Mouse (Mus musculus) lung, adult 2 months (tissue): ENCODE results near the gene Ppp1r12b. TPM values are rescaled to one million over a fixed set of nuclear protein-coding genes. Genes with fewer than 3 reads are reported as not detected.

ENCODE experiments used
- DNase-seq: peaks from one replicate; pipeline ENCODE4 v3.0.0; 2022
- H3K4me1 ChIP-seq: fragments of 200-500 bp; 2 replicates; pipeline ENCODE4 v1.6.1; 2011; ENCODE audit warnings: low read length; ENCODE audit not compliant: control insufficient read depth, insufficient read depth
- H3K4me3 ChIP-seq: fragments of 200-500 bp; replicated peaks from 2 replicates; pipeline ENCODE3; 2011; ENCODE audit warnings: low read depth, mild to moderate bottlenecking, control low read depth, low read length; ENCODE audit errors: extremely low read depth
- CTCF ChIP-seq: fragments of 200-500 bp; IDR thresholded peaks from 2 replicates; pipeline ENCODE4 v1.5.1; 2011; ENCODE audit warnings: mild to moderate bottlenecking, low read length, control low read depth; ENCODE audit not compliant: insufficient read depth
- POLR2A ChIP-seq: fragments of 200-500 bp; IDR thresholded peaks from 2 replicates; pipeline ENCODE4 v1.6.1; 2011; ENCODE audit warnings: low read depth, mild to moderate bottlenecking, control low read depth, low read length, borderline replicate concordance; ENCODE audit errors: extremely low read depth
- WGBS: fragments of 180-500 bp; shearing (Covaris S2); methylation state at CpG from one replicate; pipeline ENCODE4 v1.1.7; 2018; 5-methylcytosine and 5-hydroxymethylcytosine counted together
- polyA plus RNA-seq: library from polyadenylated mRNA; depleted of rRNA; stranded (reverse); fragments of >200 nt; gene quantifications from 2 replicates; pipeline ENCODE4 v1.2.3, GENCODE M21; 2012

The Ppp1r12b gene
- polyA plus RNA-seq, 1 experiment, result 18.6 TPM

DNA sequence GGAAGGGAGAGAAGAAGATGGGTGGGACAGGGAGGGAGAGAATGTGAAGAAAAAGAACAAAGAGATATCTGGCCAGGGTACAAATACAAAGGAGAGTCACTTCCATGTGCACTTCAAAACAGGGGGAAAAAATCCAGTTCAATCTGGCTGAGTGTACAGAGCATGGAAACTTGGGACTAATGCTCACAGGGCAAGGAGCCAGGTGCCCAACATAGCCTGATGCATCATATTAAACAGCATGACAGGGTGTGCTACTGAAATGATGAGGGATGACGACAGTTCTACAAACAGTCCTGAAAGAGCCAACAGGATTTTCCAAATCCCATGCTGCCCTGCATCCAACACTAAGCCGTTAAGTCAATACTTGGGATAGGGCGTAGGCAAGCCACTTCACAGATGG is 5.8 kb downstream of the Ppp1r12b start:
- DNase-seq, result no peak
- TF ChIP-seq POLR2A (no peak), CTCF (no peak)

DNA sequence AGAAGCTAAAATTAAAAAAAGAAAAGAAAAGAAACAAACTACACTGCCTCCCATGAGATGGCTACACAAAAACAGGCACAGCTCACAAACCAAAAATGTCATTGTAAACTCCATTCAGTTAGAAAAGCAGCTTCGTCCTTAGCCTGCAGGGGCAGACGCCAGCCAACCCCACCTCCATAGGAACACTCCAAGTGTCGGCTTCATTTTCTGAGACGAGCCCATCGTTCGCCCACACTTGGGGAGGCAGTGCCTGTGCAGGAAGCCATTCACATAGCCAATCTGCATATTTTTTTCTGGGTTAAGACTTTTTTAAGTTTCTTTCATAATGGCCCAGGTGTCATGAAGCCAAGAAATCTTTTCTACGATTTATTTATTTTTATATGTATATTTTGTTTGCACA is 8.2 kb downstream of the Ppp1r12b start:
- WGBS, result 78% methylated on average over 7 of the region's 7 CpGs
- TF ChIP-seq CTCF, result no peak
- no peak for TF ChIP-seq POLR2A
- Histone ChIP-seq H3K4me3 (no peak overlapping the region), H3K4me1 (no peaks in the 10 kb centered on the region)
- DNase-seq, result no peak

More for the DNA sequence above, 5.8 kb downstream of the Ppp1r12b start:
- Histone ChIP-seq H3K4me3 (no peak overlapping the region), H3K4me1 (0 out of 2 replicates have a peak, but pooled peaks cover 4% of the 10 kb centered on the region)
- 66% methylated on average over 3 of the region's 3 CpGs for WGBS

- DNase-seq, result no peak
- 94% methylated on average over 2 of the region's 2 CpGs for WGBS
- TF ChIP-seq POLR2A (no peak), CTCF (no peak)
- Histone ChIP-seq H3K4me3 (no peak overlapping the region), H3K4me1 (no peaks in the 10 kb centered on the region)
These were observed 12.8 kb downstream of the Ppp1r12b start for GRCm38 (mm10) chr1:134942898-134943297.

DNA sequence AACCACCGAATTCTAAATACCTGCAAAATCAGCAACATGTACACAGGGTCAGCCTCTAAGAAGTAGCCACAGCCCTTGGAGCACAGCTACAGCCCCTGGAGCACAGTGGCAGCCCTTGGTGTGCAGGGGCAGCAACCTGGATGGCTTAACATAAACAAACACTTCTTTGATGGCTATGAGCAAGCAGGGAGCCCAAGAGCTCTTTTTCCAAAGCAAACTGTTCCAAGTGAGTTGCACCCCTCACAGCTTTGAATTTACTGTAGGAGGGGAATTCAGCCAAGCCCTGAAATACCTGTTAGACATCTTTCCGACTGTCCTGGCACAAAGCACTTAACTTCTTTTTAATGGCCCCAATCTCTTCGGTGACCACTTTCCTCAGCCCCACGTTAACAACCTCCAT is 14.9 kb downstream of the Ppp1r12b start:
- TF ChIP-seq CTCF (no peak), POLR2A (no peak)
- H3K4me1 ChIP-seq, result no peaks in the 10 kb centered on the region
- WGBS, result 54% methylated on average over 4 of the region's 4 CpGs
- DNase-seq, result no peak
- no peak overlapping the region for H3K4me3 ChIP-seq

GRCm38 (mm10) chr1:134938233-134938632 is 17.5 kb downstream of the Ppp1r12b start:
- Histone ChIP-seq H3K4me3 (no peak overlapping the region), H3K4me1 (no peaks in the 10 kb centered on the region)
- 89% methylated on average over 1 of the region's 1 CpGs for WGBS
- no peak for DNase-seq
- no peak for TF ChIP-seq POLR2A
- TF ChIP-seq CTCF, result no peak

- H3K4me1 ChIP-seq, result no peaks in the 10 kb centered on the region
- H3K4me3 ChIP-seq, result no peak overlapping the region
- 79% methylated on average over 6 of the region's 6 CpGs for WGBS
- no peak for DNase-seq
- TF ChIP-seq POLR2A (no peak), CTCF (no peak)
These were observed 19.4 kb downstream of the Ppp1r12b start for GRCm38 (mm10) chr1:134936335-134936734.

DNA sequence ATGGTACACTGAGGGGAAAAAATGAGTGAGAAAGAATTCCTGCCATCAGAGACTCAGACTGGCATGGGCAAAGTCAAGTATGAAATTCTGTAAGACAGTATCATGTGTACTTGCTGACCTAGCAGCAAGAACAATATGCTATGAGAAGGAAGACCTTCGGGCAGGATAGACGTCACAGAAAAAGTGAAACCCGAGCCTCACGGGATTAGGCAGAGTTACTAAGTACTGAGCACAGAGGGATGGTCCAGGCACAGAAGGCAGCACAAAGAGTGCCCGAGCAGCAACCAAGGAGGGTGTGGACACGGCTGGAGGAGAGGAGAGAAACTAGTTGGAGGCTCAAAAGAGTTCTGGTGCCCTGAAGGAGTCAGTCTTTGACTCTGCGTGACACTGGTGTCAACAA is 23.3 kb downstream of the Ppp1r12b start:
- H3K4me3 ChIP-seq, result no peak overlapping the region
- WGBS, result 60% methylated on average over 7 of the region's 7 CpGs
- TF ChIP-seq POLR2A (no peak), CTCF (no peak)
- H3K4me1 ChIP-seq, result no peaks in the 10 kb centered on the region
- no peak for DNase-seq

DNA sequence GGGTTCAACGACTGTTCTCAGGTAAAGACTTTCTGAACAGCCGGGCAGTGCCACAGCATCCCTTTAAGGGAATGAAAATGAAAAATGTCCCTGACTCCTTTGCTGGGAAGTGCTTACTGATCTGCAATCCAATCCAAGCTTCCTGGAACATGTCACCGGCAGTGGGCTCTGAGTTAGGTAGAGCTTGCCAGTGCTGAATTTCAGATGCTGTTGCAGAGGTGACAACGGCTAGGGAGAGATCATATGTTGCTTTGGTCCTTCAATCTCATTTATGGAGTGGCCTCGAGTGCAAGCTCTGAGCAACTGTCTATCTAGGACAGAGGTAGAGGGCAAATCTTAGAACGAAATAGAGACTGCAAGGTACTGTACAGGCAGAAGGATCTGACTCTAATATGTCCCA is 36.7 kb downstream of the Ppp1r12b start:
- TF ChIP-seq CTCF (no peak), POLR2A (no peak)

GRCm38 (mm10) chr1:134915421-134915820 is 40.3 kb downstream of the Ppp1r12b start:
- no peak overlapping the region for H3K4me3 ChIP-seq
- 85% methylated on average over 4 of the region's 4 CpGs for WGBS
- no peak for TF ChIP-seq CTCF
- TF ChIP-seq POLR2A, result no peak
- no peaks in the 10 kb centered on the region for H3K4me1 ChIP-seq
- DNase-seq, result no peak

More for the DNA sequence above, 36.7 kb downstream of the Ppp1r12b start:
- Histone ChIP-seq H3K4me3 (no peak overlapping the region), H3K4me1 (no peaks in the 10 kb centered on the region; the same call in 1 of the 2 replicates)
- 79% methylated on average over 6 of the region's 6 CpGs for WGBS
- DNase-seq, result no peak

DNA sequence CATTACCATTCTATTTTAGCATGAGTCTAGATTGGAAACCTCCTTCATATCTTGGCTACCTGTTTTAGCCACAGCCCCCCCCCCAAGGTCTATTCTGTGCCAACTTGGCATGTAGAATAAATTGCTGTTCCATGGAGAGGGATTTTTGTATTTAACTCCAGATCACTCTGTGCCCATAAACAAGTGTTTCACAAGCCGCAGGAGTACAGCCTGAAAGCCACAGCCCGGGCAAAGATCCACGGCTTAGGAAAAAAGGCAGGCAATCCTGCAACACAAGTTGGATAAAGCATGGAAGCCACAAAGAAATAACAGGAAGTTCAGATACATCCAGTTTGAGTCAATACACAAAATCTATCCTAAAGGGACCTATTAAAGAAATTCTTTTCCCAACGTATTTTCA is 42.2 kb downstream of the Ppp1r12b start:
- no peak for DNase-seq
- 64% methylated on average over 4 of the region's 4 CpGs for WGBS
- TF ChIP-seq CTCF, result no peak
- TF ChIP-seq POLR2A, result no peak
- H3K4me1 ChIP-seq, result no peaks in the 10 kb centered on the region
- no peak overlapping the region for H3K4me3 ChIP-seq
